Mouse (Mus musculus) heart, embryonic 14.5 days (tissue): ENCODE measurements around the gene Gas2. TPM values are rescaled to one million over a fixed set of nuclear protein-coding genes. Genes with fewer than 3 reads are reported as not detected.

Source experiments
- ATAC-seq: fragments of 200-750 bp; cut with Nextera tagmentation; 2 replicates; pipeline ENCODE4 v1.8.0; 2017; ENCODE audit warnings: low read depth, moderate TSS enrichment; ENCODE audit not compliant: insufficient number of reproducible peaks, insufficient read depth, low FRiP score
- H3K27ac ChIP-seq, 2 experiments: fragments of 200-500 bp in 1 of 2; fragments of 300-500 bp in 1 of 2; sonication (generic) in 1 of 2; replicated peaks in 1 of 2; 2 replicates each; pipeline ENCODE4 v1.5.1; 2012 to 2014; ENCODE audit warnings: low read depth in 2 of 2, low read length in 2 of 2, control low read depth in 1 of 2, mild to moderate bottlenecking in 1 of 2, mixed read lengths in 1 of 2; ENCODE audit not compliant: control insufficient read depth in 1 of 2, insufficient read depth in 1 of 2
- H3K27me3 ChIP-seq: fragments of 300-500 bp; sonication (generic); 2 replicates; pipeline ENCODE4 v1.6.1; 2014; ENCODE audit warnings: mild to moderate bottlenecking, low read length, control low read depth; ENCODE audit not compliant: control insufficient read depth, insufficient read depth
- H3K36me3 ChIP-seq: fragments of 300-500 bp; sonication (generic); 2 replicates; pipeline ENCODE4 v1.6.1; 2014; ENCODE audit warnings: mild to moderate bottlenecking, control low read depth, low read length, mixed read lengths; ENCODE audit not compliant: control insufficient read depth, insufficient read depth
- H3K4me1 ChIP-seq, 2 experiments: fragments of 200-500 bp in 1 of 2; fragments of 300-500 bp in 1 of 2; sonication (generic) in 1 of 2; 2 replicates each; pipeline ENCODE4 v1.6.1; 2012 to 2014; ENCODE audit warnings: low read length in 2 of 2, control low read depth in 1 of 2, mixed read lengths in 1 of 2; ENCODE audit not compliant: control insufficient read depth in 2 of 2, insufficient read depth in 2 of 2
- H3K4me2 ChIP-seq: fragments of 300-500 bp; sonication (generic); 2 replicates; pipeline ENCODE4 v1.6.1; 2014; ENCODE audit warnings: mild to moderate bottlenecking, low read length
- H3K4me3 ChIP-seq, 2 experiments: fragments of 200-500 bp in 1 of 2; fragments of 300-500 bp in 1 of 2; sonication (generic) in 1 of 2; 2 replicates each; pipeline ENCODE4 v1.5.1; 2012 to 2014; ENCODE audit warnings: low read length in 2 of 2, mild to moderate bottlenecking in 2 of 2, control low read depth in 1 of 2, low read depth in 1 of 2, moderate library complexity in 1 of 2; ENCODE audit not compliant: control insufficient read depth in 1 of 2, insufficient read depth in 1 of 2
- H3K9ac ChIP-seq: fragments of 300-500 bp; sonication (generic); 2 replicates; pipeline ENCODE4 v1.6.1; 2014; ENCODE audit warnings: mild to moderate bottlenecking, low read length
- H3K9me3 ChIP-seq: fragments of 300-500 bp; sonication (generic); 2 replicates; pipeline ENCODE4 v1.6.1; 2016; ENCODE audit warnings: low read length, control low read depth; ENCODE audit not compliant: control insufficient read depth
- WGBS: fragments of 180-500 bp; shearing (Covaris S2); extraction: QIAGEN DNeasy Blood & Tissue Kit; methylation state at CpG from one replicate; pipeline ENCODE4 v1.1.7; 2014; 5-methylcytosine and 5-hydroxymethylcytosine counted together
- polyA plus RNA-seq: library from polyadenylated mRNA; unstranded; fragments of >200 nt; fragmentation: Nextera tagmentation; extraction: Ambion mirVana; gene quantifications from 2 replicates; pipeline ENCODE4 v1.2.1, GENCODE M21; 2014

Gas2 gene
- polyA plus RNA-seq, 1 experiment from 2014 or later: 9.8 TPM

DNA sequence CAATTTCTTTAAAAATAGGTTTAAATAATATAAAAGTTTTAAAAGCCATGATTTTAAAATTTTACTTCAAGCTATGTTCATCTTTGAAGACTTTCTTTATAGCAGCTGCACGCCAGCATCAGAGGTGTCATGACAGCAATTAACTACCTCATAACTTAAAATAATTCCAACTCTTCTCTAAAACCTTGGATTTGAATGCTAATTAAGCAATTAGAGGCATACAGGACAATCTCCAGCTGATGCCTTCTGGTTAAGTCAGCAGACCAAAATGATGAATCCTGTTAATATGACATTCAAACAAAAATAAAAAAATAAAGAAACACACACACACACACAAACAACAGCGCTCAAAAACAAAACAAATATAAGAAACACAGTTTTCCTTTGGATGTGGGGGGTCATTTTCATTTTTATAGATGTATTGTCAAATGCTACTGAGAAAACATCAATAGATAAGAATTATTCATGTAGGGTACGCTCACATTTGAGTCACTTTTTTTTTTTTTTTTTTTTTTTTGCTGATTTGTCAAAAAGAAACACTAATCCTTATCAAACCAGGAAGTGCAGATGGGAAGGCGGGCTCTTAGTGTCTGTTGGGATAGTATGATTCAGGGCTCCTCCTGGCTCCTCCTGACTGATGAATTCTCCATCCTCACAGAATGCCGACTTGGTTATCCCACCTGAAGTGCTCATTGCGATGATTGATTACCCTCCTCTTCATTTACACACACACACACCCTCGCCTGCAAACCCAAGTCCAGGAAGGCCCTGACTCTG is 38.1 kb upstream of the Gas2 start:
- 68% methylated on average over 7 of the region's 7 CpGs for WGBS
- no peak for ATAC-seq
- Histone ChIP-seq H3K27ac (no peak overlapping the region), H3K4me2 (no peak overlapping the region), H3K4me3 (no peak overlapping the region), H3K9me3 (no peaks in the 10 kb centered on the region), H3K27me3 (no peaks in the 10 kb centered on the region), H3K36me3 (no peaks in the 10 kb centered on the region), H3K4me1 (no peaks in the 10 kb centered on the region), H3K9ac (no peak overlapping the region)

DNA sequence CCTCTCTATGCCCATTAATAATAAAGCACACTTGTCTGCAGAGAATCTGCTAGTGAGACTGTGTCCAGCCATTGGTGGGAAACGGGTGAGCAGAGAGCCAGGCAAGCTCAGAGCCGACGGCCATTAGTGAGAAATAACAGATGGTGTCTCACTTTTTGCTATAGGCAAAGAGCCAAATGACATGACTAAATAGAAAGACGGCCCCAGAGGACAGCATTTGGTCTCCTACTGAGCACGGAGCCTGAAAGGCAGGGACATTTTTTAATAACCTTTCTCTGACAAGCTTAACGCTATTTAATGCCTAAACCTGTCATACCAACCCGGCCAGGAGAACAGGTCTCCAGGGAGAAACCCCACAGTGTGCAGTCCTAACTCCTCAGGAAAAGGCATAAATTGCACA is 29.9 kb upstream of the Gas2 start:
- Histone ChIP-seq H3K27me3 (no peaks in the 10 kb centered on the region), H3K27ac (no peak overlapping the region), H3K9ac (no peak overlapping the region), H3K9me3 (no peaks in the 10 kb centered on the region), H3K4me3 (no peak overlapping the region), H3K4me2 (no peak overlapping the region), H3K36me3 (no peaks in the 10 kb centered on the region), H3K4me1 (no peaks in the 10 kb centered on the region)
- WGBS: 51% methylated on average over 7 of the region's 7 CpGs
- no peak for ATAC-seq

DNA sequence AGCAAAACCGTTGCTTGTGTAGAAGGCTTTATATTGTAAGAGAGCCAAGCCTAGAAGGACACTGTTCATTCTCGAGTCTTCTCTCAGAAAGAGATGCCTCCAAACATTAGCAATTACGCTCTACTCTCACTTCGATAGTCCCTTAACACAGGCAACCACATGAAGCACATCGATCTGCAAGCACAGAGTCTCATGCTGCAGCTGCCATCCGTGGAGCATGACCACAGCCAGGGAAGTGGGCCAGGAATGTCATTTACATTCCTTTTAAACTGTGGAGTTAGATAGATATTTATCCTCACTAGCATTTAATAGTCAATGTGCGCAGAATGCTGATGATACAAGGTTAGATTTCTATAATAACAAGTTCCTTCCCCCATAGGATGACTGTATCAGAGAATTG is 21.3 kb upstream of the Gas2 start:
- Histone ChIP-seq H3K9me3 (no peaks in the 10 kb centered on the region), H3K4me3 (no peak overlapping the region), H3K27ac (no peak overlapping the region), H3K27me3 (no peaks in the 10 kb centered on the region), H3K4me2 (no peak overlapping the region), H3K9ac (no peak overlapping the region), H3K4me1 (no peaks in the 10 kb centered on the region), H3K36me3 (no peaks in the 10 kb centered on the region)
- WGBS: 70% methylated on average over 7 of the region's 7 CpGs
- no peak for ATAC-seq

DNA sequence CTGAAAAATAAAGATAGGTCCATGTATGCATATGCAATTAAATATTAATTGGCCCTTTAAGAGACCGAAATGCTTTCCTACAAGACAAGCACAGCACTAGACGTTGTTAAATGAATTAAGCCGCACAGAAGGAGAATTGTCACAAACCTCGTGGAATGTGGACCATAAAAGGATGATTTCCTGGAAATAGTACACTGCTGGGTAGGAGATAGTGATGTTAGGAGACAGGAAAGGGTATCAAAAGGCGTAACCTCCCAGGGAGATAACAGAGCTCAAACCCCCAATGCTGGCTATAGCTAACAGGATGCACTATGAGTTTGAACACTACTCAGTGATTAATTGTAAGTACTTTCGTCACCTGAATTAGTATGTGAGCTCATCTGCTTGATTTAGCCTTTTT is 10.9 kb upstream of the Gas2 start:
- H3K9ac ChIP-seq: no peak overlapping the region
- H3K4me1 ChIP-seq: no peaks in the 10 kb centered on the region
- ATAC-seq: no peak
- H3K9me3 ChIP-seq: no peaks in the 10 kb centered on the region
- no peak overlapping the region for H3K4me3 ChIP-seq
- H3K27ac ChIP-seq: no peak overlapping the region
- WGBS: 61% methylated on average over 6 of the region's 6 CpGs
- H3K27me3 ChIP-seq: no peaks in the 10 kb centered on the region
- no peaks in the 10 kb centered on the region for H3K36me3 ChIP-seq
- no peak overlapping the region for H3K4me2 ChIP-seq

DNA sequence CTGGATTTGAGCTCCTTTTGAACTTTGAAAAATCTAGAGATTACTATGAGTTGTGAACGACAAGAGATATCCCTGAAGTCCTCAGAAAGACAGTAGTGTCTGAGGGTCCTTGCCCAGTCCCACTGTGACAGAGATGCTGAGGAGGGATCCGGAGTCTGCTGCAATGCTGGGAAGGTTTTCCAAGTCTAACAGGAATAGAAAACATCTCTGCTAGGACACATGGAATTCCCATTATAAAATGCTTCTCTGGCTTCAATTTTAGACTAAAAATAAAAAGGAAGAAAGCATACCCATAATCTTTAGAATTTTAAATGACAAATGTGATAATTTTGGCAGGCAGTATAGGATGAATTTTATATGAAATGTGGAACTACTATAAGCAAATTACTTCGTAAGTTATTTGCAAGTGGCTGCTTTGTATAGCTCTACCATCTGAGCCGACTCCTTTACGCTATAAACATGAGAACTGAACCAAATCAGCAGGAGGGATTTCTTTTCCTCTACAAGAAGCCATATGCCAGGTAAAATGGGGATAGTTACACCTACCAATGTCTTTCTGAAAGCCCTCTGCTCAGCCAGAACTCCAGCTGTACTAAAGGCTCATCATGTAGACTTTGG is 9.8 kb upstream of the Gas2 start:
- no peak overlapping the region for H3K9ac ChIP-seq
- H3K36me3 ChIP-seq: no peaks in the 10 kb centered on the region
- H3K27me3 ChIP-seq: no peaks in the 10 kb centered on the region
- no peak for ATAC-seq
- H3K4me3 ChIP-seq: no peak overlapping the region
- no peak overlapping the region for H3K4me2 ChIP-seq
- no peak overlapping the region for H3K27ac ChIP-seq
- no peaks in the 10 kb centered on the region for H3K9me3 ChIP-seq
- whole genome bisulfite sequencing: 85% methylated on average over 5 of the region's 5 CpGs
- no peaks in the 10 kb centered on the region for H3K4me1 ChIP-seq

DNA sequence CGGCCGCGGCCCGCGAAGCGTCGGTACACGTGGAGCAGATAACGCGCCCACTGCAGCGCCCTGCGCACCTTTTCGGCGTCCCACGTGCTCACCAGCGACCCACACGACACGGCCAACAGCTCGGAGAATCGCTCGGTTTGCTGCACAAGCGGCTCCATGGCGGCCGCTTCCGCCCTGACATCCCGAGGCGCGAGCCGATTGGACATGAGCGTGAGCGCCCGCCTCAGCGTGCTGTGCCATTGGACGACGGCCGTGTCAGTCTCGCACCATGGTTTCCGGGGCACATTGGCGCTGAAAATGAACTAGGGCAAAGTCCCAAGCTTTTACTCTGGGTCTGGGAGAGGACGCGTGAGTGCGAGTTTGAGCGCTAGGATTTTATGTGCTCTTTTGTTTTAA is 280 bp downstream of the Gas2 start, which contains the start of gene Fancf:
TSS of gene Fancf (minus strand) at position 171 of the 396 bp plus-strand sequence.
- Histone ChIP-seq H3K4me1 (peaks cover 5 to 12% of the 10 kb centered on the region in 2 experiments), H3K4me3 (peak within 1 kb of the TSS; percentile 63 to 96), H3K9me3 (no peaks in the 10 kb centered on the region), H3K27ac (peak within 1 kb of the TSS; percentile 98), H3K36me3 (peaks cover 23% of the 10 kb centered on the region), H3K4me2 (peak within 1 kb of the TSS; percentile 72), H3K27me3 (no peaks in the 10 kb centered on the region), H3K9ac (peak within 1 kb of the TSS; percentile 89)
- peak; percentile 98 for ATAC-seq
- WGBS: under 1% methylated on average over 43 of the region's 43 CpGs

DNA sequence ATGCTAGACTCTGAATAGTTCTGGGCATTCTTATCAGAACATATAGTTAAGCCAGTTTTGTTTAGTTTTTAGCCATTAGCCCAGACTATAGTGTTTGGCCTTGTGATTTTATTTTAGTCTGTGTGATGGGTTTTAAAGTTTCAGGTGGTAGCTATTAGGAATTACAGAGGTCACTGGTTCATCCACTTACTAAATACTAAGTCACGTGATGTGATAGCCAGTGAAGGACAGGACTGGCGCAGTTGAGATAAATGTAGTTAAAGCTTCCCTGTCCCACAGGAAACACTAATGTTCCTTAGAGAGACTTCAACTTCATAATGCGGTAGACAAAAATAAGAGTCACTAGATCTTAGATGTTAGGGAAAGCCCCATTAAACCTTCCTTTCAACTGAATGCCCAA is 1.0 kb downstream of the Gas2 start:
- peaks cover 23% of the 10 kb centered on the region for H3K36me3 ChIP-seq
- 68% methylated on average over 3 of the region's 3 CpGs for WGBS
- peak overlapping the region; percentile 89 for H3K9ac ChIP-seq
- H3K9me3 ChIP-seq: no peaks in the 10 kb centered on the region
- no peak overlapping the region for H3K27ac ChIP-seq
- H3K27me3 ChIP-seq: no peaks in the 10 kb centered on the region
- H3K4me2 ChIP-seq: peak overlapping the region; percentile 72
- peak overlapping the region in 1 of 2 experiments; percentile 63; a peak in 3 of 4 replicates for H3K4me3 ChIP-seq
- peaks cover 5 to 12% of the 10 kb centered on the region in 2 experiments for H3K4me1 ChIP-seq
- ATAC-seq: no peak
